Mouse (Mus musculus) thymus, adult 18-20 months (tissue): ENCODE data around the gene Ccn1.

Experiments
- DNase-seq, 2 experiments: peaks; one replicate each; pipeline ENCODE4 v3.0.0; 2022; ENCODE audit warnings: mixed read lengths in 2 of 2

Ccn1 gene

DNA sequence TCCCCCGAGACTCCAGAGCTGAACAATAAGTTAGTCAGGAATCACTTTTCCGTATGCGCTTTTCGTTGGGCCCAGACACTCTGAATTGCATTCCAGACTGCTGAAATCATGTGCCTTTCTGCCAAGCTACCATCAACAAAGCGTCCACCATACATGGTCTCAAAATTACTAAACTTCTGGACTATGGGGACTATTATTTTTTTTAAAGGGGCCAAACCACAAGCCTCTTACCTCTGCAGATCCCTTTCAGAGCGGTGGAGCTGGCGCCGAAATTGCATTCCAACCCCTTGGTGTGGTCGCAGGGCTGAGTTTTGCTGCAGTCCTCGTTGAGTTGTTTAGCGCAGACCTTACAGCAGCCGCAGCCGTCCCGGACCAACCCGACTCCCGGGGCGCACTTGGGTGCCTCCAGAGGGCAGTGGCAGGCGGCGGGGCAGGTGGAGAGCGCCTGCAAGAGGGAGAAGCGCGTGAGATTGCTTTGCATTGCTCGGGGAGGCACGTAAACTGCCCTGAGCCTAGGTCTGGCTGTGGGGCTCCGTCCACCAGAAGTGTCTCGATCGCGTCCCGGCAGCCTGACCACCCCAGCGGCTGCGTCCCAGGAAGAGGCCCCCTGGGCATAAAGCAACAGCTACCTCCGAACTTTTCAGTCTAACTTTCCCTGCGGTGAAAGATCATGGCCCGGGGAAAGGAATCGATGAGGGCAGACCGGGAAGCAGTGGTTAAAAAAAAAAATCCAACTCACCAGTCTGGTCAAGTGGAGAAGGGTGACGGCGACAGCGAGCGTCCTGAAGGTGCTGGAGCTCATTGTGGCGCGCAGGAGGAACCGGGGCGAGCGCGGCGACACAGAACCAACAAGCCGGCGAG, 560 bp downstream of the Ccn1 start:
- no peak for DNase-seq

GRCm38 (mm10) chr3:145648097-145648931, 1.5 kb downstream of the Ccn1 start:
- no peak for DNase-seq

GRCm38 (mm10) chr3:145647416-145647815, 2.4 kb downstream of the Ccn1 start:
- no peak for DNase-seq

- no peak for DNase-seq
These were observed 3.1 kb downstream of the Ccn1 start for GRCm38 (mm10) chr3:145646666-145647065.

DNA sequence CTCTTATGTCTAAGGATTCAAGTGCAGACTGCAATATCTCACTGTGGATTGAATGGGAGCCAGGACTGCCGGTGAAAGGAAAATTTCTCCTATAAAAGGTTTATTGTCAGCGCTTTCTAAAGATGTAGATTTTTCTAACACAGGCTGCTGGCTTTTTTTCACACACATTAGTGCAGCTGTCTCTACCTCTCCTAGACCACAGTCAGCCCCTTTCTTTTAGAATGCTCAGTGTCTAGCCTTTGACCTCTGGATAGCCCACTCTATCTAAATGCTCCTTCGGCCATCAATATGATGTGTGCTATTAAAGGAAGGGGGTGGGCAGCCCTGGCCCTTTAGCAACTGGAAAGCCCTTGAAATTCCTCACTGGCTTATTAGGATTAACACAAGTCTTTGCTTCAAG, 3.8 kb downstream of the Ccn1 start:
- no peak for DNase-seq

- DNase-seq, result no peak
These were observed 4.3 kb downstream of the Ccn1 start for GRCm38 (mm10) chr3:145645463-145645862.

- no peak for DNase-seq
These were observed 6.9 kb downstream of the Ccn1 start for GRCm38 (mm10) chr3:145642861-145643260.

GRCm38 (mm10) chr3:145641878-145642277, 7.9 kb downstream of the Ccn1 start:
- no peak for DNase-seq

- DNase-seq, result no peak
These were observed 8.6 kb downstream of the Ccn1 start for GRCm38 (mm10) chr3:145641036-145641685.

DNA sequence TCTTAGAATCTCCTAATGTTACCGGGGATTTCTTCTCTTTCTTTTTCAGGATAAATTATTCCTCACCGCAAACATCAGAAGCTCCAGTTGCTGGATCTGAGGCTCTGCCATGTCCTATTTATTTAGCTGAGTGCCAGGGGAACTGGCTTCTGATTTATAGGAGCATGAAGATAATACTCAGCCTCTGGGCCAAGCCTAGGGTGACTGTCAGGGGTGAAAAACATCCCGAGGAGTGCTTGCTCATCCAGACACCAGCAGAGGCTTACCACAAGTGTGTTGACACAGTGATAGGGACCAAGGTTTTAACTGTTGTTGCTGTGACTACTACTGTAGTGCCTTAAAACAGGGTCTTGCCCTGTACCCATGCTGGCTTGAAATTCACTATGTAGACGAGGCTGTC, 9.2 kb downstream of the Ccn1 start:
- DNase-seq, result no peak

DNA sequence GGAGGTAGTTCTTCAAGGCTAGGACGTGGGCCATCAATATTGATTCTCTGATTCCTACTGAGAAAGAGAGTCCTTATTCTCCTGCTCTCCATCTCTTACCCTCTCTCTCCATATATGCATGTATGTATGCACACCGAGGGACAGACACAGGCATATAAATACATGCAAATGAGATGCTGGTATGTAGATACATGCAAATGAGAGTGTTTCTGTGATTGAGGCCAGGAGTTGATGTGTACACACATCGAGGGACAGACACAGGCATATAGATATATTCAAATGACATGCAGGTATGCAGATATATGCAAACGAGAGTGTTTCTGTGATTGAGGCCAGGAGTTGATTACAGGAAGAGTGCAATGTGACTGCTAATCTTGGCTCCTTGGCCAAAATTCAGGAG, 9.6 kb downstream of the Ccn1 start:
- DNase-seq, result no peak

DNA sequence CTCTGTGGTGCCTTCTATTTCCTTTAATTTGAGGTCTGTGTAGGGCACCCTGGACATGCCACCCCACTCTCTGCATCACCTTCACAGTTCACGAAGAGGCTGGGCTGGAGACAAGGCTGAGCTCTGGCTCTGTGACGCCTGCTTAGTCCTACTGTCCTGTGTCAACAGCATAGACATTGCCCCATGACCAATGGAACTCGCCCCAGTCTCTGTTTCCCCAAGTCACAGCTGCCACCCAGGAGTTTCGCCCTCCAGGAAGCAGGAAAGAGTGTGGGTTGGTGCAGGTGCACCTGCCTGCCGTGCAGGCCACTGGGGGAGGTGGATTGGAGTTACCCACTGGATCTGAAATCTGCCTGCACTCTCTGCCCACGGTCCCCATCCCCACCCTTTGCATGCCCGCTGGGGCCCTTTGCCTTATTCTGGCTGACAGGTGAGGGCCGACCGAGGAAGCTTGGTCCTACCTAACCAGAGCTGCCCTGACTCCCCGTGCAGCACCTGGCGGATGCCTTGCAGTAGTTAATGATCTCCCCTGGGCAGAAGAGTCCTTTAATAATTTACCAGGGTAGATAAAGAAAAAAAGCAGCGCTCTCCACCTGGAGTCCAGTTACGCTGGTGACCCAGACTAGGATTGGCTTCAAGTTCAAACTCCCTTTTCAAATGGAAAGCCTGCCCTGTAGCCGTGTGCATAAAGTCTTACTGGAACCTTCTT, 15.6 kb downstream of the Ccn1 start:
- DNase-seq, result no peak

DNA sequence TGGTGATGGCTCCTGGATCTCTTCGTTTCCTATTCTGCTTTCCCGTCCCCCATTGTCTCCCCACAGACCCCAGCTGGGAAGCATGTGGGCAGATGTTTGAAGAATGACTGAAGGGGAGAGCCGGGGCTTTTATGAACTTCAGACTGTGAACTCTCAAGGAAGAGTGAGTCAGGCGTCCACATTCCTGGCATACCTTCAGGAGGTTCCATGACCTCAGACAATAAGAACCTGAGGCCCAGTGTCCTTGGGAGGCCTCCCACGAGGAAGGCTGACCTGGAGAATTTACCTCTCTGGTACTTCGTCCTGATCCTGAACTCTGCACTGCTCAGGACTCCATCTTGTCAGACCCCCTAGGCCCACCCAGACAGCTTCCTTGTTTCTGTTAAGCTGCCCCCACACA, 16.9 kb downstream of the Ccn1 start:
- no peak for DNase-seq

DNA sequence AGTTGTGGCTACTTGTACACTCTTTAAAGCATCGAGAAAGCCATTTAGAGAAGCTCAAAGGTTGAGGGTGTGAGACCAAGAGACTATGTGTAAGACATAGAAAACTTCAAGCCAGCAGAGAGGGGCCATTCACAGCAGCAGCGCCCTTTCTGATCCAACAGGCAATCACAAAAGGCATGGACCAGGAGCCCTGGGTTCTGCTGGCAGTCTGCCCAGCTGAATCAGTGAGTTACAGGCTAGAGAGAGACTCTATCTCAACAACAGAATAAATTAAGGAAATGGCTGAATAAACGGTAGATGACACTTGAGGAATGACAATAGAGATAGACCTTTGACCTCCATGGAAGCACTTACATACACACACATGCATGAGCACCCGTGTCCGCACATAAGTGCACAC, 21.1 kb downstream of the Ccn1 start:
- no peak for DNase-seq

DNA sequence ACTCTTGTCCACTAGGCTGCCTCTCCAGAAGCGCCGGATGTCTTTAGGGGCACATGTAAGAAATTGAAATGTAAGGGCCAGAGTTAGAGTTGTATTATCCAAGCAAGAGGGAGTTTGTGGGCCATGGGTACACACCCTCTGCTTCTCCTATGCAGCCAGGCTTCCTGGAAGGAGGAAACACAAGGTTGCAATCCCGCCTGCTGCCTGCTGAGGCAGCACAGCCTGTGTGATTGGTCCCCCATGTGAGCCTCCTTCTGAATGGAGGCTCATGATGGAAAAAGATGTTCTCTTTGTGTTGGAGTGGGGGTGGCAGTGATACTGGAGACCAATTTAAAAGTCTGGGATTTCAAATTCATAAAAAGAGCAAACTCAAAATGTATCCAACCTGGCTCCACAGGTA, 22.0 kb downstream of the Ccn1 start:
- no peak for DNase-seq

GRCm38 (mm10) chr3:145626063-145626462, 23.7 kb downstream of the Ccn1 start:
- DNase-seq, result no peak

- no peak for DNase-seq
These were observed 24.2 kb downstream of the Ccn1 start for GRCm38 (mm10) chr3:145625546-145625945.

DNA sequence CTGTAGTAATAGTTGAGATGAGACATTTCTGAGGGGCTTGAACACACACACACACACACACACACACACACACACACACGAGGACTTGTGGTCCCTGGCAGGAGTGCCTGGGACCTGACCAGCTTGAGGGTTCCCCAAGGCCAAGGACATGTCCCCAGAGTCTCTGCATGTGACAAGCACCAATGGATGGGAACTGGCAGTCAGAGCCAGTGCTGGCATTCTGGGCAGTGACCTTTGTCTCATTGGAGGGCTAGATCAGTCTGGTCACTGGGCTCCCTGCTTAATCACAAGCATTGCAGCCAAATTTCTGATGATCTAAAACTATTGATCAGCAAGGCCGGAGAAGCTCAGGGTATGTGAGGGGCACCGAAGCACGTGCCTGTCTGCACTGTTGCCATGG, 25.0 kb downstream of the Ccn1 start:
- no peak for DNase-seq

GRCm38 (mm10) chr3:145623047-145623446, 26.7 kb downstream of the Ccn1 start:
- no peak for DNase-seq

DNA sequence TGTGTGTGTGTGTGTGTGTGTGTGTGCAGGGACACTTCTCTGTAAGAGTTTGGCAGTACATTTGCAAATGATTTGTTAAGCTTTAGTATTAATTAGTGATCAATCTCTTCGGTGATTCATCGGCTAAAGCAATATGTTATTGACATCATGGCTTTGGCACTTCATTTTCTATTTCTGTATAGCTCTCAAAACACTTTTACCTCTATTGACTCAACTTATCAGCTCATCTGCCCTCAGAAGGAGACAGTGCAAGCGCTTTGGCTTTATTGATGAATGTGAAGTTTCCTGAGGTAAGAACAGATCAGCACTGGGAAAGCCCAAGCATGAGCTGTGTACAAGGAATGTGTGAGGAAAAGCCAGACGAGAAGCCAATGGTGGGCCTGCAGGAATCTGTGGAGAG, 28.6 kb downstream of the Ccn1 start:
- DNase-seq, result no peak

GRCm38 (mm10) chr3:145619621-145620365, 30.0 kb downstream of the Ccn1 start:
- DNase-seq, result no peak

DNA sequence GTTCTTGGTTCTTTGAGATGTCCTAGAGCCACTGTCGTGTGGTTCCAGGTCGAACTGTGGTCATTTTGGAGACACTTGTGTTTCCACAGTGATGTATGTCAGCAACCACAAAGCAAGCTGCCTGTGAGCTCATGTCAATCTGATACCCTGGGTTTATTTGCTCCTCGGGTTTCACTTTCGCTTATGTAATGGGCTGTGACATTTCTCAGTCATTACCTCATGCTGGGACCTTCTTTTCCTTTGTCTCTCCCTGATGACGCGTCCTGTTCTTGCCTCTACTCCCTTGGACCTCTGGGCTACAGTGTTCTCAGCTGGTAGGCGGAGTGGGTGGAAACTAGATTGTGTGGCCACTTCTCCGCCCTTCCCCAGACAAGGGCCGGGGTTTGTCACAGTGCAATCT, 31.5 kb downstream of the Ccn1 start:
- no peak for DNase-seq
